Mouse (Mus musculus) right cerebral cortex, postnatal 36 days (tissue): ENCODE data around the gene Olfr1394.
"Not testable (repeated sequence)": the region's sequence is repeated elsewhere in the genome, so short reads cannot be mapped to it uniquely, and the experiment has no call there.

Source experiments
- DNase-seq, 2 experiments: peaks; one replicate each; pipeline ENCODE4 v3.0.0; 2022; ENCODE audit warnings: low spot score in 2 of 2, mixed read lengths in 1 of 2

Olfr1394 gene

GRCm38 (mm10) chr11:49189737-49190136 lies 35.6 kb downstream of the Olfr1394 start:
- DNase-seq = peak; percentile 37 to 46

GRCm38 (mm10) chr11:49191083-49191482 lies 36.9 kb downstream of the Olfr1394 start:
- no peak for DNase-seq

GRCm38 (mm10) chr11:49194771-49195170 lies 40.6 kb downstream of the Olfr1394 start:
- DNase-seq = not testable (repeated sequence)

- DNase-seq = no peak
These were observed 41.7 kb downstream of the Olfr1394 start for GRCm38 (mm10) chr11:49195819-49196322.

- DNase-seq = no peak
These were observed 46.5 kb downstream of the Olfr1394 start for GRCm38 (mm10) chr11:49200666-49201065.

GRCm38 (mm10) chr11:49201142-49201541 lies 47.0 kb downstream of the Olfr1394 start:
- no peak for DNase-seq

- no peak for DNase-seq
These were observed 47.9 kb downstream of the Olfr1394 start for GRCm38 (mm10) chr11:49202071-49202470.

GRCm38 (mm10) chr11:49202523-49203061 lies 48.4 kb downstream of the Olfr1394 start:
- no peak for DNase-seq

GRCm38 (mm10) chr11:49203129-49203768 lies 49.1 kb downstream of the Olfr1394 start, which contains the start of gene Zfp62:
Gene Zfp62 (plus strand): TSS chr11:49203292.
- peak; percentile 92 for DNase-seq

- DNase-seq = peak in 1 of 2 experiments; percentile 8
These were observed 49.8 kb downstream of the Olfr1394 start for GRCm38 (mm10) chr11:49203771-49204497.

GRCm38 (mm10) chr11:49205080-49205590 lies 51.0 kb downstream of the Olfr1394 start:
- no peak for DNase-seq

GRCm38 (mm10) chr11:49207495-49207894 lies 53.3 kb downstream of the Olfr1394 start:
- no peak for DNase-seq
